Mouse (Mus musculus) lung, postnatal 0 days (tissue): ENCODE data around the gene Lgr4. TPM values are rescaled to one million over a fixed set of nuclear protein-coding genes. Genes with fewer than 3 reads are reported as not detected.
"Not testable (repeated sequence)": the region's sequence is repeated elsewhere in the genome, so short reads cannot be mapped to it uniquely, and the experiment has no call there.

Experiments
- ATAC-seq: fragments of 200-750 bp; cut with Nextera tagmentation; 2 replicates; pipeline ENCODE4 v1.8.0; 2017; ENCODE audit warnings: moderate library complexity
- DNase-seq: peaks from one replicate; pipeline ENCODE4 v3.0.0-alpha.2; 2016; ENCODE audit warnings: low spot score
- H3K27ac ChIP-seq: fragments of 300-500 bp; sonication (generic); 2 replicates; pipeline ENCODE4 v1.5.1; 2014; ENCODE audit warnings: antibody characterized with exemption, mild to moderate bottlenecking, low read length, mixed read lengths
- H3K27me3 ChIP-seq: fragments of 300-500 bp; sonication (generic); replicated peaks from 2 replicates; pipeline ENCODE4 v1.6.1; 2014; ENCODE audit warnings: low read length, mixed read lengths; ENCODE audit not compliant: insufficient read depth
- H3K36me3 ChIP-seq: fragments of 300-500 bp; sonication (generic); 2 replicates; pipeline ENCODE4 v1.6.1; 2014; ENCODE audit warnings: low read length, mixed read lengths; ENCODE audit not compliant: insufficient read depth
- H3K4me1 ChIP-seq: fragments of 300-500 bp; sonication (generic); 2 replicates; pipeline ENCODE4 v1.6.1; 2014; ENCODE audit warnings: antibody characterized with exemption, low read depth, low read length, mixed read lengths; ENCODE audit not compliant: insufficient read depth
- H3K4me2 ChIP-seq: fragments of 300-500 bp; sonication (generic); replicated peaks from 2 replicates; pipeline ENCODE4 v1.6.1; 2014; ENCODE audit warnings: low read depth, mild to moderate bottlenecking, low read length, moderate library complexity, mixed read lengths
- H3K4me3 ChIP-seq: fragments of 300-500 bp; sonication (generic); 2 replicates; pipeline ENCODE4 v1.5.1; 2014; ENCODE audit warnings: low read depth, low read length
- H3K9ac ChIP-seq: fragments of 300-500 bp; sonication (generic); replicated peaks from 2 replicates; pipeline ENCODE4 v1.6.1; 2014; ENCODE audit warnings: low read depth, mild to moderate bottlenecking
- H3K9me3 ChIP-seq: fragments of 300-500 bp; sonication (generic); 2 replicates; pipeline ENCODE4 v1.6.1; 2016; ENCODE audit warnings: low read length, mixed read lengths
- CTCF ChIP-seq: IDR thresholded peaks from 2 replicates; pipeline ENCODE4 v1.5.1; 2016; ENCODE audit warnings: antibody characterized with exemption, mild to moderate bottlenecking
- EP300 ChIP-seq: IDR thresholded peaks from 2 replicates; pipeline ENCODE4 v1.6.1; 2016; ENCODE audit warnings: antibody characterized with exemption, mild to moderate bottlenecking, control low read depth
- WGBS: fragments of 180-500 bp; shearing (Covaris S2); extraction: QIAGEN DNeasy Blood & Tissue Kit; methylation state at CpG from one replicate; pipeline ENCODE4 v1.1.7; 2014; 5-methylcytosine and 5-hydroxymethylcytosine counted together
- polyA plus RNA-seq: library from polyadenylated mRNA; unstranded; fragments of >200 nt; fragmentation: Nextera tagmentation; extraction: Ambion mirVana; gene quantifications from 2 replicates; pipeline ENCODE4 v1.2.1, GENCODE M21; 2015

The Lgr4 gene
- polyA plus RNA-seq, result 1.8 and 1.9 TPM in 2 replicates

- DNase-seq (peak; percentile 98), ATAC-seq (peak; percentile 98)
- peak within 1 kb of the TSS; percentile 89 for H3K4me2 ChIP-seq
- TF ChIP-seq CTCF (peak; percentile 23; the same call in 1 of the 2 replicates), EP300 (no peak)
- H3K36me3 ChIP-seq, result no peaks in the 10 kb centered on the region
- peaks cover 13% of the 10 kb centered on the region; the same call in 1 of the 2 replicates for H3K27me3 ChIP-seq
- H3K9ac ChIP-seq, result peak within 1 kb of the TSS; percentile 36; the same call in 1 of the 2 replicates
- peak within 1 kb of the TSS; percentile 81 for H3K27ac ChIP-seq
- under 1% methylated on average over 71 of the region's 111 CpGs for WGBS
- no peaks in the 10 kb centered on the region for H3K4me1 ChIP-seq
- H3K9me3 ChIP-seq, result no peaks in the 10 kb centered on the region
- H3K4me3 ChIP-seq, result peak within 1 kb of the TSS; percentile 51
Measured at GRCm38 (mm10) chr2:109917496-109918413, at the start of gene Lgr4. Gene Lgr4, plus strand, starts transcription at chr2:109917647.

DNA sequence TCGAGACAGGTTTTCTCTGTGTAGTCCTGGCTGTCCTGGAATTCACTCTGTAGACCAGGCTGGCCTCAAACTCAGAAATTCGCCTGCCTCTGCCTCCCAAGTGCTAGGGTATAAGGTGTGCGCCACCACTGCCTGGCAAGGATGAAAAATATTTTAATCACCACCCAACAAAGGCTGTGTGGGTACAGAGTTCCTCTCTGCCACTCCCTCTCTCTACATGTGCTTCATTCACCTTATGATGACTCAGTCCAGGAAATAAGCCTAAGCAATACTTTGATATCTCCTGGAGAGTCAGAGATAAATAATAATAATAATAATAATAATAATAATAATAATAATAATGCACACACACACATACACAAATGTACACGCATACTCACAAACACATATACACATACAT, 38.0 kb upstream of the Lgr4 start:
- not testable (repeated sequence) for H3K36me3 ChIP-seq, H3K4me2 ChIP-seq, H3K9ac ChIP-seq, H3K27ac ChIP-seq, DNase-seq, H3K9me3 ChIP-seq, H3K4me1 ChIP-seq, H3K27me3 ChIP-seq, H3K4me3 ChIP-seq, ATAC-seq
- WGBS, result 74% methylated on average over 4 of the region's 4 CpGs

- Histone ChIP-seq H3K27me3 (no peaks in the 10 kb centered on the region), H3K4me3 (no peak overlapping the region), H3K36me3 (no peaks in the 10 kb centered on the region), H3K4me1 (no peaks in the 10 kb centered on the region), H3K27ac (no peak overlapping the region), H3K4me2 (no peak overlapping the region), H3K9ac (no peak overlapping the region), H3K9me3 (no peaks in the 10 kb centered on the region)
- DNase-seq (no peak), ATAC-seq (no peak)
- 33% methylated on average over 2 of the region's 2 CpGs for WGBS
- no peak for TF ChIP-seq CTCF
- no peak for TF ChIP-seq EP300
Measured at GRCm38 (mm10) chr2:109881111-109881510, 36.3 kb upstream of the Lgr4 start.

- no peak for DNase-seq
- Histone ChIP-seq H3K36me3 (no peaks in the 10 kb centered on the region), H3K4me3 (no peak overlapping the region), H3K27me3 (no peaks in the 10 kb centered on the region), H3K9ac (no peak overlapping the region), H3K9me3 (no peaks in the 10 kb centered on the region), H3K4me2 (no peak overlapping the region), H3K4me1 (no peaks in the 10 kb centered on the region), H3K27ac (no peak overlapping the region)
- ATAC-seq, result no peak
- WGBS, result 39% methylated on average over 1 of the region's 1 CpGs
- TF ChIP-seq EP300 (no peak), CTCF (no peak)
Measured at GRCm38 (mm10) chr2:109881625-109882024, 35.8 kb upstream of the Lgr4 start.

DNA sequence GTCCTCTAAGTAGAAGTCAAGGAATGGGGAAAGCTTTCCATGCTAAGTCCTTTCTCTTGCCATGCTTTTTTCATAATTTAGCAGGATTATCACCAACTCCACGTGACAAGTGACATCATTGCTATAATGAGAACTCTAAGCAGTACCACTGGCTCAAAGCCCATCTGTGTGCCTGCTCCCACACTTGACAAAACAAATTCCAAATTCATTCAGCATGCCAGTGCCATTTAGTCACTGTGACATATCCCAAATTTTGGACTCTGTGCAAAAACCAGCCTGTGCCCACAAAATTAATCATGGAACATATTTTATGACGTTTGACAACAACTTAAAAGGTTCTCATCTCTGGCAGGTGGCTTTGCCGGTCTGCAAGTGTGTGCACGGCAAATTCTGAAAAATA, 33.3 kb upstream of the Lgr4 start:
- Histone ChIP-seq H3K27me3 (no peaks in the 10 kb centered on the region), H3K4me3 (no peak overlapping the region), H3K9me3 (no peaks in the 10 kb centered on the region), H3K9ac (no peak overlapping the region), H3K36me3 (no peaks in the 10 kb centered on the region), H3K4me1 (no peaks in the 10 kb centered on the region), H3K27ac (no peak overlapping the region), H3K4me2 (no peak overlapping the region)
- WGBS, result 65% methylated on average over 4 of the region's 4 CpGs
- ATAC-seq (no peak), DNase-seq (no peak)
- TF ChIP-seq EP300 (no peak), CTCF (no peak)

- WGBS, result 52% methylated on average over 4 of the region's 4 CpGs
- no peak for DNase-seq
- no peak overlapping the region for H3K9ac ChIP-seq
Measured at GRCm38 (mm10) chr2:109884507-109884906, 32.9 kb upstream of the Lgr4 start.

More at GRCm38 (mm10) chr2:109884507-109884906, 32.9 kb upstream of the Lgr4 start:
- Histone ChIP-seq H3K4me1 (no peaks in the 10 kb centered on the region), H3K4me3 (no peak overlapping the region), H3K4me2 (no peak overlapping the region), H3K9me3 (no peaks in the 10 kb centered on the region), H3K27ac (no peak overlapping the region), H3K36me3 (no peaks in the 10 kb centered on the region), H3K27me3 (no peaks in the 10 kb centered on the region)
- no peak for TF ChIP-seq CTCF
- TF ChIP-seq EP300, result no peak
- no peak for ATAC-seq
